Mouse (Mus musculus) C2C12 (cell line): ENCODE measurements around the gene Rap1gap2.

ENCODE experiments used
- CEBPB ChIP-seq: IDR thresholded peaks from one replicate; pipeline ENCODE4 v1.6.1; 2011; ENCODE audit warnings: low read depth, mild to moderate bottlenecking, control low read depth, moderate library complexity
- CTCF ChIP-seq: IDR thresholded peaks from one replicate; pipeline ENCODE4 v1.5.1; 2011; ENCODE audit not compliant: control insufficient read depth, insufficient read depth, insufficient read length
- FOSL1 ChIP-seq: IDR thresholded peaks from one replicate; pipeline ENCODE4 v1.8.0; 2011; ENCODE audit warnings: mild to moderate bottlenecking, low read length; ENCODE audit not compliant: poor library complexity, insufficient read depth, severe bottlenecking
- MAX ChIP-seq: IDR thresholded peaks from one replicate; pipeline ENCODE4 v1.6.1; 2011; ENCODE audit warnings: mild to moderate bottlenecking, control low read depth
- MYOD1 ChIP-seq: IDR thresholded peaks from one replicate; pipeline ENCODE4 v1.6.1; 2011; ENCODE audit warnings: low read depth; ENCODE audit not compliant: control insufficient read depth, insufficient read length
- MYOG ChIP-seq: IDR thresholded peaks from one replicate; pipeline ENCODE4 v1.6.1; 2011; ENCODE audit not compliant: control insufficient read depth, insufficient read length; ENCODE audit errors: extremely low read depth
- USF1 ChIP-seq: IDR thresholded peaks from one replicate; pipeline ENCODE4 v1.6.1; 2011; ENCODE audit warnings: low read depth, mild to moderate bottlenecking, control low read depth, moderate library complexity

DNA sequence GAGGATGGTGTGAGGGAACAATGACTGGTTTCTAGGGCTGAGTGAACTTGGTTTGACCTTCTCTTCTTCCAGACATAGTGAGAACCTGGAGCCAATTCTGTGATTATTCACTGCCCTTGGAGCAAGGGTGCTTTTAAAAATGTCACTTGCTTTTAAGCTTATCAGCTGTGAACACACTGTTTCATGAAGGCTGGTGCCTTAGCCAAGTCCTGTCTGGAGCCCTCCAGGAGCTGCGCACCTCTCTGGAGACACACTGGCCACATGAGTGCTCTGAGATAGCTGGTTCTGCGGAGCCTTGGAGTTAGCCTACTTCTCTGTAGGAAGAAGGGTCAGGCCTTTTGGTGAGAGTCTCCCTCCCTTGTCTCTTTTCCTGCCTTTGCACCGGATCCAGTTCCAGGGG is 95.7 kb downstream of the Rap1gap2 start:
- TF ChIP-seq CTCF (no peak), USF1 (no peak), MYOG (no peak), MAX (no peak), CEBPB (no peak), MYOD1 (no peak), FOSL1 (no peak)
